Mouse (Mus musculus) heart, adult 2 months (tissue): ENCODE measurements around the gene Csf2.

Source experiments
- CTCF ChIP-seq: fragments of 200-600 bp; IDR thresholded peaks from 2 replicates; pipeline ENCODE4 v1.8.1; 2022; ENCODE audit warnings: antibody characterized with exemption, mild to moderate bottlenecking, moderate library complexity
- POLR2A ChIP-seq: fragments of 200-500 bp; IDR thresholded peaks from 2 replicates; pipeline ENCODE4 v1.6.1; 2011; ENCODE audit warnings: mild to moderate bottlenecking, low read depth, low read length, control low read depth; ENCODE audit not compliant: insufficient read depth

GRCm38 (mm10) chr11:54247251-54247950 is 2.1 kb downstream of the Csf2 start:
- TF ChIP-seq CTCF (no peak), POLR2A (no peak)
